10 mouse cellular contexts compared by ENCODE assay signal in genomic region chr8:121368799-121369198, GRCm38 (mm10).
A peak's percentile ranks its signal among the peaks of the same experiment; 100 is the strongest.
DNase-seq lines count a peak whose midpoint lies in the region; ATAC-seq lines count a peak whose summit lies in the region.
"Had no signal": no experiment of that assay in that cellular context is flagged by ENCODE, and none has a peak within 500 bp of the region (broad histone marks: within the 10 kb centered on the region; RNA-seq: fewer than 3 reads in every experiment).

No protein-coding gene starts in this region.

- H3K27me3 ChIP-seq in kidney, embryonic 15.5 days, result peaks cover 18% of the 10 kb centered on the region
- 0 out of 2 replicates have a peak, but pooled peaks cover 8% of the 10 kb centered on the region for H3K27me3 ChIP-seq in embryonic facial prominence, embryonic 14.5 days (replicated peaks; ENCODE audit: control insufficient read depth, insufficient read depth, low read length)
- H3K27me3 ChIP-seq in forebrain, embryonic 14.5 days (replicated peaks; ENCODE audit: control insufficient read depth, insufficient read depth, low read length), result 0 out of 2 replicates have a peak, but pooled peaks cover 3% of the 10 kb centered on the region
- H3K27me3 ChIP-seq: CH12.LX had no signal

- no peak overlapping the region for H3K4me3 ChIP-seq in kidney, embryonic 15.5 days (replicated peaks)
- H3K4me3 ChIP-seq in embryonic facial prominence, embryonic 14.5 days (ENCODE audit: low read depth, low read length), result no peak overlapping the region
- no peak overlapping the region for H3K4me3 ChIP-seq in forebrain, embryonic 14.5 days (ENCODE audit: low read depth, low read length)

- H3K36me3 ChIP-seq in kidney, embryonic 15.5 days, result no peaks in the 10 kb centered on the region
- no peaks in the 10 kb centered on the region for H3K36me3 ChIP-seq in embryonic facial prominence, embryonic 14.5 days (ENCODE audit: control insufficient read depth, insufficient read depth, low read length)
- no peaks in the 10 kb centered on the region for H3K36me3 ChIP-seq in forebrain, embryonic 14.5 days (ENCODE audit: control insufficient read depth, insufficient read depth, low read length)

- peaks cover 83% of the 10 kb centered on the region for H3K4me1 ChIP-seq in kidney, embryonic 15.5 days
- peaks cover 7% of the 10 kb centered on the region; the same call in 1 of the 2 replicates for H3K4me1 ChIP-seq in embryonic facial prominence, embryonic 14.5 days (ENCODE audit: control insufficient read depth, insufficient read depth, low read length)
- no peaks in the 10 kb centered on the region for H3K4me1 ChIP-seq in forebrain, embryonic 14.5 days (ENCODE audit: control insufficient read depth, insufficient read depth, low read length)

- no peaks in the 10 kb centered on the region for H3K9me3 ChIP-seq in kidney, embryonic 15.5 days (replicated peaks)
- H3K9me3 ChIP-seq in embryonic facial prominence, embryonic 14.5 days (ENCODE audit: control insufficient read depth, low read length), result no peaks in the 10 kb centered on the region
- no peaks in the 10 kb centered on the region for H3K9me3 ChIP-seq in forebrain, embryonic 14.5 days (replicated peaks; ENCODE audit: control insufficient read depth, low read length)

- peak overlapping the region; percentile 59 for H3K27ac ChIP-seq in kidney, embryonic 15.5 days
- peak overlapping the region; percentile 19 for H3K27ac ChIP-seq in embryonic facial prominence, embryonic 14.5 days (replicated peaks; ENCODE audit: low read depth, low read length)
- H3K27ac ChIP-seq in forebrain, embryonic 14.5 days (ENCODE audit: low read depth, low read length), result no peak overlapping the region

- no peak overlapping the region for H3K4me2 ChIP-seq in kidney, embryonic 15.5 days
- H3K4me2 ChIP-seq in embryonic facial prominence, embryonic 14.5 days (ENCODE audit: low read depth, low read length), result no peak overlapping the region
- H3K4me2 ChIP-seq in forebrain, embryonic 14.5 days (ENCODE audit: low read length), result no peak overlapping the region

- WGBS in kidney, embryonic 15.5 days, result 12% methylated on average over 11 of the region's 11 CpGs
- WGBS in embryonic facial prominence, embryonic 14.5 days, result 30% methylated on average over 11 of the region's 11 CpGs
- WGBS in forebrain, embryonic 14.5 days, result 59% methylated on average over 11 of the region's 11 CpGs

- 0 out of 2 replicates have a peak, but pooled peaks have one; percentile 22 for ATAC-seq in kidney, embryonic 15.5 days (replicated peaks; ENCODE audit: low FRiP score)
- peak; percentile 65; the same call in 1 of the 2 replicates for ATAC-seq in embryonic facial prominence, embryonic 14.5 days (ENCODE audit: low read depth)
- ATAC-seq in forebrain, embryonic 14.5 days, result no peak

- DNase-seq in kidney, adult 18-20 months, result no peak
- DNase-seq in embryonic facial prominence, embryonic 14.5 days (ENCODE audit: low spot score), result peak; percentile 70
- DNase-seq in kidney, postnatal 36 days, result peak; percentile 32 to 48
- DNase-seq in lung, postnatal 36 days, result peak; percentile 39
- no peak for DNase-seq in forebrain, embryonic 14.5 days (ENCODE audit: low spot score)
- no peak for DNase-seq in cerebellum, postnatal 25 days
- DNase-seq: cerebellum, adult 18-20 months; thymus, postnatal 14 days had no signal

- no peak overlapping the region for H3K9ac ChIP-seq in kidney, embryonic 15.5 days
- H3K9ac ChIP-seq in embryonic facial prominence, embryonic 14.5 days (ENCODE audit: low read depth, low read length), result no peak overlapping the region
- H3K9ac ChIP-seq in forebrain, embryonic 14.5 days (ENCODE audit: low read length), result no peak overlapping the region

Comparison
In these comparisons a context has a peak if more than half of its experiments do, and no peak if none do; other contexts are left out.
1. DNase-seq: peak in embryonic facial prominence, embryonic 14.5 days (single experiment), kidney, postnatal 36 days (2 of 2) and lung, postnatal 36 days (single experiment); none in kidney, adult 18-20 months (single experiment), forebrain, embryonic 14.5 days (single experiment) and cerebellum, postnatal 25 days (0 of 2).